Mouse (Mus musculus) neural tube, embryonic 11.5 days (tissue): ENCODE measurements around the gene Ccser2. TPM values are rescaled to one million over a fixed set of nuclear protein-coding genes. Genes with fewer than 3 reads are reported as not detected.

Experiments used
- ATAC-seq: fragments of 200-750 bp; cut with Nextera tagmentation; 2 replicates; pipeline ENCODE4 v1.8.0; 2017; ENCODE audit warnings: moderate number of reproducible peaks, mild to moderate bottlenecking, moderate TSS enrichment, moderate library complexity; ENCODE audit not compliant: insufficient read depth, low FRiP score, low TSS enrichment
- DNase-seq: peaks from one replicate; pipeline ENCODE4 v3.0.0-alpha.2; 2015; ENCODE audit warnings: low spot score
- H3K27ac ChIP-seq: fragments of 300-500 bp; sonication (generic); 2 replicates; pipeline ENCODE4 v1.5.1; 2014; ENCODE audit warnings: low read depth, mild to moderate bottlenecking, low read length
- H3K27me3 ChIP-seq: fragments of 300-500 bp; sonication (generic); 2 replicates; pipeline ENCODE4 v1.6.1; 2014; ENCODE audit warnings: mild to moderate bottlenecking, low read length, mixed read lengths; ENCODE audit not compliant: control insufficient read depth, insufficient read depth
- H3K36me3 ChIP-seq: fragments of 300-500 bp; sonication (generic); 2 replicates; pipeline ENCODE4 v1.6.1; 2014; ENCODE audit warnings: mild to moderate bottlenecking, low read length, moderate library complexity, mixed read lengths; ENCODE audit not compliant: control insufficient read depth, insufficient read depth
- H3K4me1 ChIP-seq: fragments of 300-500 bp; sonication (generic); 2 replicates; pipeline ENCODE4 v1.6.1; 2014; ENCODE audit warnings: low read length, mixed read lengths; ENCODE audit not compliant: control insufficient read depth, insufficient read depth
- H3K4me2 ChIP-seq: fragments of 300-500 bp; sonication (generic); 2 replicates; pipeline ENCODE4 v1.6.1; 2014; ENCODE audit warnings: low read depth, mild to moderate bottlenecking, moderate library complexity
- H3K4me3 ChIP-seq: fragments of 300-500 bp; sonication (generic); 2 replicates; pipeline ENCODE4 v1.5.1; 2014; ENCODE audit warnings: low read depth, low read length
- H3K9ac ChIP-seq: fragments of 300-500 bp; sonication (generic); 2 replicates; pipeline ENCODE4 v1.6.1; 2014; ENCODE audit warnings: mild to moderate bottlenecking, low read length
- H3K9me3 ChIP-seq: fragments of 300-500 bp; sonication (generic); 2 replicates; pipeline ENCODE4 v1.6.1; 2016; ENCODE audit warnings: low read length; ENCODE audit not compliant: control insufficient read depth
- WGBS: fragments of 180-500 bp; shearing (Covaris S2); extraction: QIAGEN DNeasy Blood & Tissue Kit; methylation state at CpG from one replicate; pipeline ENCODE4 v1.1.7; 2014; 5-methylcytosine and 5-hydroxymethylcytosine counted together
- polyA plus RNA-seq: library from polyadenylated mRNA; unstranded; fragments of >200 nt; fragmentation: Nextera tagmentation; extraction: Ambion mirVana; gene quantifications from 2 replicates; pipeline ENCODE4 v1.2.1, GENCODE M21; 2014

Ccser2 gene
- polyA plus RNA-seq, 1 experiment from 2014 or later, result 50.9 TPM

- no peak overlapping the region for H3K27ac ChIP-seq
- ATAC-seq, result no peak
- H3K9me3 ChIP-seq, result no peaks in the 10 kb centered on the region
- no peak for DNase-seq
- no peaks in the 10 kb centered on the region; the same call in 1 of the 2 replicates for H3K36me3 ChIP-seq
- no peaks in the 10 kb centered on the region for H3K27me3 ChIP-seq
- no peak overlapping the region for H3K9ac ChIP-seq
- no peak overlapping the region for H3K4me2 ChIP-seq
- no peaks in the 10 kb centered on the region for H3K4me1 ChIP-seq
- no peak overlapping the region for H3K4me3 ChIP-seq
Measured at GRCm38 (mm10) chr14:36932038-36932437, 36.5 kb downstream of the Ccser2 start.

DNA sequence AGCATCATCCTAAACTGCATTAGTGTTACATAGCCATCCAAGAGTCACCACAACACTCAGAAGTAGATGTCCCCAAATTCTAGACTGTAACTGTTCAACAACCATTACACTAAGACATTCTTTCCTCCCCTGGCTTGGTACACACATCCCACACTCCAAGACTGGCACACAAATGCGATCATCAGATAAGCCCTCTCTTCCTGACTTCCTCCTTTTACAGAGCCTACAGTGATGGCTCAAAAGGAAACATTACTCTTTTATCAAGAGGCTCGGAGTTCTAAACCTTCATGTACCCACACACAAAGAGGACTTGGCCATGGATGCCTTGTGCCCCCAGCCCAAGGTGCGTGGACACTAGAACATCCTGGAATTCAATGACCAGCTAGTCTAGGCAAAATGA lies 45.2 kb downstream of the Ccser2 start:
- DNase-seq, result no peak
- Histone ChIP-seq H3K4me2 (no peak overlapping the region), H3K27me3 (no peaks in the 10 kb centered on the region), H3K4me1 (no peaks in the 10 kb centered on the region), H3K9me3 (no peaks in the 10 kb centered on the region), H3K27ac (no peak overlapping the region), H3K36me3 (no peaks in the 10 kb centered on the region), H3K9ac (no peak overlapping the region), H3K4me3 (no peak overlapping the region)
- 98% methylated on average over 3 of the region's 3 CpGs for WGBS
- no peak for ATAC-seq

GRCm38 (mm10) chr14:36921346-36922049 lies 47.1 kb downstream of the Ccser2 start:
- WGBS, result 91% methylated on average over 5 of the region's 5 CpGs
- no peak overlapping the region for H3K9ac ChIP-seq
- H3K4me3 ChIP-seq, result no peak overlapping the region
- H3K36me3 ChIP-seq, result no peaks in the 10 kb centered on the region; the same call in 1 of the 2 replicates
- no peak overlapping the region for H3K27ac ChIP-seq
- no peaks in the 10 kb centered on the region for H3K4me1 ChIP-seq
- H3K27me3 ChIP-seq, result no peaks in the 10 kb centered on the region
- DNase-seq (no peak), ATAC-seq (no peak)
- H3K4me2 ChIP-seq, result no peak overlapping the region
- no peaks in the 10 kb centered on the region for H3K9me3 ChIP-seq

DNA sequence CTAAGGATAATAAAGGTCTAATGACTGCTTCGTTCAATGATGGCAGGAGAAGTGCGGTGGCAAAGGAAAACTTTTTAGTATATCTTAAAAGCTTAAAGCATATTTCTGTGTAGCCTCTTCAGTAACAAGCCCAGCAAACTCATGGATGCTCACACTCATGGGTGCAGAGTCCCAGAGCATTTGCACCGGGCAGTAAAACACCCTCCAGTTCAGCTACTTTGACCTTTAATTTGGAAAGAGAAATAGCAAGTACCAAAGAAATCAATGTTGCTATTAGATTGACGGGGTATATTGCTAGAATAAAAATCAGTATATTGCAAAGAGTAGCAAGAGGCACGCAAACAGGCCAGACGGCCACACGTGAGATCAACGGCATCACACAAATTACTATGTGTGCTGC lies 48.7 kb downstream of the Ccser2 start:
- 94% methylated on average over 8 of the region's 8 CpGs for WGBS
- ATAC-seq, result no peak

GRCm38 (mm10) chr14:36919146-36919545 lies 49.4 kb downstream of the Ccser2 start:
- H3K4me1 ChIP-seq, result no peaks in the 10 kb centered on the region
- H3K4me2 ChIP-seq, result no peak overlapping the region
- no peaks in the 10 kb centered on the region for H3K27me3 ChIP-seq
- H3K9ac ChIP-seq, result no peak overlapping the region
- H3K36me3 ChIP-seq, result no peaks in the 10 kb centered on the region; the same call in 1 of the 2 replicates
- DNase-seq, result peak; percentile 43
- no peak overlapping the region for H3K4me3 ChIP-seq
- 63% methylated on average over 13 of the region's 13 CpGs for WGBS
- no peaks in the 10 kb centered on the region for H3K9me3 ChIP-seq
- ATAC-seq, result no peak
- H3K27ac ChIP-seq, result peak overlapping the region; percentile 60; the same call in 1 of the 2 replicates

More for the DNA sequence above, 48.7 kb downstream of the Ccser2 start:
- no peak overlapping the region for H3K4me2 ChIP-seq
- H3K27me3 ChIP-seq, result no peaks in the 10 kb centered on the region
- no peaks in the 10 kb centered on the region for H3K9me3 ChIP-seq
- no peak overlapping the region for H3K4me3 ChIP-seq
- H3K27ac ChIP-seq, result no peak overlapping the region
- H3K9ac ChIP-seq, result no peak overlapping the region
- DNase-seq, result no peak
- H3K4me1 ChIP-seq, result no peaks in the 10 kb centered on the region
- H3K36me3 ChIP-seq, result no peaks in the 10 kb centered on the region; the same call in 1 of the 2 replicates

GRCm38 (mm10) chr14:36915203-36915602 lies 53.4 kb downstream of the Ccser2 start:
- no peak overlapping the region for H3K27ac ChIP-seq
- WGBS, result 93% methylated on average over 6 of the region's 6 CpGs
- no peak for ATAC-seq

GRCm38 (mm10) chr14:36914473-36915005 lies 54.0 kb downstream of the Ccser2 start:
- 77% methylated on average over 3 of the region's 3 CpGs for WGBS
- Histone ChIP-seq H3K27ac (no peak overlapping the region), H3K36me3 (no peaks in the 10 kb centered on the region; the same call in 1 of the 2 replicates), H3K4me2 (no peak overlapping the region), H3K9me3 (no peaks in the 10 kb centered on the region), H3K9ac (no peak overlapping the region), H3K4me3 (no peak overlapping the region), H3K27me3 (no peaks in the 10 kb centered on the region), H3K4me1 (no peaks in the 10 kb centered on the region)
- ATAC-seq (no peak), DNase-seq (no peak)

More at GRCm38 (mm10) chr14:36915203-36915602, 53.4 kb downstream of the Ccser2 start:
- no peak overlapping the region for H3K9ac ChIP-seq
- H3K27me3 ChIP-seq, result no peaks in the 10 kb centered on the region
- no peak overlapping the region for H3K4me3 ChIP-seq
- no peaks in the 10 kb centered on the region for H3K9me3 ChIP-seq
- no peak for DNase-seq
- H3K4me2 ChIP-seq, result no peak overlapping the region
- H3K4me1 ChIP-seq, result no peaks in the 10 kb centered on the region
- no peaks in the 10 kb centered on the region; the same call in 1 of the 2 replicates for H3K36me3 ChIP-seq

- Histone ChIP-seq H3K9me3 (no peaks in the 10 kb centered on the region), H3K4me1 (no peaks in the 10 kb centered on the region), H3K4me2 (no peak overlapping the region), H3K27ac (no peak overlapping the region), H3K9ac (no peak overlapping the region), H3K4me3 (no peak overlapping the region), H3K27me3 (no peaks in the 10 kb centered on the region), H3K36me3 (no peaks in the 10 kb centered on the region)
- WGBS, result 56% methylated on average over 6 of the region's 6 CpGs
- ATAC-seq (no peak), DNase-seq (no peak)
Measured at GRCm38 (mm10) chr14:36911738-36912137, 56.8 kb downstream of the Ccser2 start.
